Mouse (Mus musculus) cerebellum, postnatal 25 days (tissue): ENCODE data around the gene Hspb1.

ENCODE experiments used
- DNase-seq, 2 experiments: peaks; one replicate each; pipeline ENCODE4 v3.0.0; 2021; ENCODE audit warnings: mixed read lengths in 2 of 2

The Hspb1 gene

GRCm38 (mm10) chr5:135888405-135889215 lies 891 bp downstream of the Hspb1 start:
- no peak for DNase-seq

DNA sequence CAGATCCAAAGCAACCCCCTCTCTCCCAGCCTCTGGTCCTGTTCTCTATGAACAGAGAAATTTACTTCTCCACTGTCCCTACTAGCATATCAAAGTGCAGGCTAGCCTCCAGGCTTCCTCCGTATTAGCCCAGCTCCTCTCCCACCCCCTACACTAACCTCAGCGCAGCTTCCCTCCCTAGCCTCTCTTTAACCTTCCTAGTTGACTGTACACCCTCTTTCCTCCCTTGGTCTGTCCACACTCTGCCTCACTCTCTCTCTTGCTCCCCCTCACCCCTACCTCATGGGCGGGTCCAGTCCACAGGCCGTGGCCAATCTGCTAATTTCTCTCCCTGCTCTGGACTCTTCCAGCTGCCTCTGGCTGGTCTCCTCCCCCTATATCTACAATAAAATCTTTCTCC lies 2.6 kb downstream of the Hspb1 start:
- DNase-seq: no peak

- DNase-seq: no peak
Measured at GRCm38 (mm10) chr5:135890920-135891319, 3.2 kb downstream of the Hspb1 start.

DNA sequence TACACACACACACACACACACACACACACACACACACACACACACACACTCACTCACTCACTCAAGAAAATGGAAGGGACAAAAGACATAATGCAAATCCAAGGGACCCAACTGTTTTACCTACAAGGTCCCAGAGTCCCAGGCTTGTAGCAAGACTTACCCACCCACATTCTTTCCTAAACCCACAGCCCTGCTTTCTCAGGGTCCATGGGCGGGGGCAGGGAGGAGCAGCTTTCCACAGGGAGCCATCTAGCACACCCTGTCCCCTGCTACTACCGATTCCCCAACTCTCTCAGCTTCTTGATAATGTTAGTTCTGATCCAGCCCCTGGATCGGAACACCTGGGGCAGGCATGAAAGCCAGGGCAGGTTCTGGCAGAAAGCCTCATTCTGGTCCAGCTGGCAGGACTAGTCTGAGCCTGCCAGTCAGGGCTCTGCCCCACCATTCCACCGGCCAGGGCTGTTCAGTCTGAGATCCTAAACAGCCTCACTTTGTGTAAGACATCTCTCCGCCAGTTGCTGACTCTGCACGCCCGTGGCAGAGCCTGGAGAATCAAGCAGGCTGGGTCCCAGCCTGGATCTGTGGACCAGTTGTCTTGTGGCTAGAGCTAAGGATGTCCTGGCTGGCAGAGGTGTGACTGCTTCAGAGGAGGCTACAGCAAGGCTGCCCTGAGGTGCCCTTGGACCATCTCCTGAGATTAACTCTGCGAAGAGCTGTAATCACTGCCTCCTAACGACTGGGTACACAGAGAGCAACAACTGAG lies 5.1 kb downstream of the Hspb1 start:
- no peak for DNase-seq

- DNase-seq: no peak
Measured at GRCm38 (mm10) chr5:135894958-135895357, 7.2 kb downstream of the Hspb1 start.

DNA sequence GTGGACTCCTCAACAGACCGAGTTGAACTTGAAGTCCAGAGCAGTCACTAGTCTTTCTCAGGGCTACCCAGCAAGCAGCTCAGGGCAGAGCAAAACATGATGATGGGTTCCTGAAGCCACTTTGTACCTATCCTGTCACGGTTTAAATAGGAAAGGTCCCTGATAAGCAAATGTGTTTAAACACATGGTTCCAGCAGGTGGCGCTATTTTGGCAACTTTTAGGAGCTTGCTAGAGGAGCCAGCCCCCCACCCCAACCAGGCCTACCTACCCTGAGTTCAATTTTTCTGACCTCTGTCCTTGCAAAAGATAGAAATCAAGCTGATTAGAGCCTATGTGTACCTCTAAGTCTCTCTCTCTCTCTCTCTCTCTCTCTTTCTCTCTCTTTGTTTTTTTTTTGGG lies 10.3 kb downstream of the Hspb1 start:
- DNase-seq: peak; percentile 53 to 76

DNA sequence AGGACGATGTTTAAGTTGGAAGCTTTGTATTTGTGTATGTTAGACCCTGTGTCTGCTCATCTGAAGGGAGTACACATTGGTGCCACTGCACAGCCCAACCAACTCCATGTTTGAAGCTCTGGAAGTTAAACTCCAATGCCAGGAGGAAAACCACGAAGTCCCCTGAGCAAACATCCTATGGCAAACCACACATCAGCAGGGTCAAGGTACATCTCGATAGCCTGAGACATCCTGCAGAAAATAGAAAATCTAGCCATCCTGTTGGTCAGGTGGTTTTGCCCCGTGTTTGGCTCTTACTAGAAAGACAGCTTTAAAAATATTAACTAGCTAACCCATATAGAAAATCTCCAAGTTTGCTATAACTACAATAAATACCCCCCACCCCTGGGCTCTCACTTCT lies 11.3 kb downstream of the Hspb1 start:
- DNase-seq: no peak

- DNase-seq: no peak
Measured at GRCm38 (mm10) chr5:135899833-135900232, 12.1 kb downstream of the Hspb1 start.

DNA sequence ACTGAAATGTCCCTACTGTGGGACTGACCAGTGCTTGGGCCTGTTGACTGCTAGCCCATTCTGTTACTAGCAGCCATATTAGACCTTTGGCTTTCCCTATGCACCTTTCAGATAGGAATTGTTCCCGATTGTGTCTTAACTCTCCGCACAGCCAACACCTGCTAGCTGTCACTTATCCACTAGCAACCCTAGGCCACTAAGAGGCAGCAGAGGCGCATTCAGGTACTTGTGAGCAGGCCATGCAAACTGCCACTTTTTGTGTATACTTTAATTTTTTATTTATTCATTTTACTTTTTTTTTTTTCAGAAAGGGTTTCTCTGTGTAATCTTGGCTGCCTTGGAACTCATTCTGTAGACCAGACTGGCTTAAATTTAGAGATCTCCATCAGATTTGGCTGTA lies 13.0 kb downstream of the Hspb1 start:
- DNase-seq: no peak

DNA sequence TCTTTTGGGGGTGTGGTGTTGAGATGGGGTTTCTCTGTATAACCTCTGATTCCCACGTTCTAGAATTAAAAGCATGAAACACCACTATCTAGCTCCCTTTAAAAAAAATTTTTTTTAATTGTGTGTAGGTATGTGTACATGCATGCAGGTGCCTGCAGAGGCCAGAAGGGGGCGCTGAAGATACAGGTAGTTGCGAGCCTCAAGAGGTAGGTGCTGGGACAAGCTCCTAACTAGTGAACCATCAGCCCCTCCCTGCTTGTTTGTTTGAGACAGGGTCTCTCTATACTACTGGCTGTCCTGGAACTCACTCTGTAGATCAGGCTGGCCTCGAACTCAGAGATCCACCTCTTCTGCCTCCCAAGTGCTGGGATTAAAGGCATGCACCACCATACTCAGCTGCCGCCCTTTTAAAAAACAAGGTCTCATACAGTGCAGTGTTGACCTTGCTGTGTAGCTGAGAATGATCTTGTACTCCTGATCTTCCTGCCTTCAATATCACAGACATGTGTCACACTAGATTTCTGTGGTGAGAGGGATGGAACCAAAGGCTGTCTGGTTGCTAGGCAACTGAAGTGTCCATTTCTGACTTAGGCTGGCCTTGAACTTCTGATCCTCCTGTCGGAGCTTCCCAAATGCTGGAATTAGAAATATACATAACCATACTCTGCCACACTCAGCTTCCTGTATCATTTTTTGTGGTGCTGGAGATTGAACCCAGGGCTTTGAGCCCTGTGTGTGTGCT lies 13.8 kb downstream of the Hspb1 start:
- DNase-seq: peak in 1 of 2 experiments; percentile 52

GRCm38 (mm10) chr5:135903058-135903457 lies 15.3 kb downstream of the Hspb1 start:
- DNase-seq: no peak

GRCm38 (mm10) chr5:135903551-135904151 lies 15.9 kb downstream of the Hspb1 start:
- peak; percentile 98 to 99 for DNase-seq

DNA sequence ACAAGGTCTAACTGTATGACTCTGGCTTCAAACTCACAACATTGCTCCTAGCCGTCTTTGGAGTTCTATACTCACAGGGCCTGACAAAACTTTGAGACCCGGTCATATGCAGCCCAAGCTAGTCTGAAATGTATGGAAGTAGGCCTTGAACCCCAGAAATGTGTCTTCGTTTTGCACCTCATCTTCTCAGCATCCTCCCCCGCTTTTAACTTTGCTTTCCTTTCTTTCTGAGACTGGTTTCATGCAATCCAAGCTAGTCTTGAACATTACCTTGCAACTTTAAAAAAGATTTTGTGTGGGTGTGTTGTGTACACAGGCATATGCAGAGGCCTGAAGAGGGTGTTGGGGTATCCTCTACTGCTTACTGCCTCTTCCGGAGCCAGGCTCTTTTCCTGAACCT lies 16.5 kb downstream of the Hspb1 start:
- DNase-seq: no peak

GRCm38 (mm10) chr5:135905320-135906225 lies 17.9 kb downstream of the Hspb1 start:
- no peak for DNase-seq

DNA sequence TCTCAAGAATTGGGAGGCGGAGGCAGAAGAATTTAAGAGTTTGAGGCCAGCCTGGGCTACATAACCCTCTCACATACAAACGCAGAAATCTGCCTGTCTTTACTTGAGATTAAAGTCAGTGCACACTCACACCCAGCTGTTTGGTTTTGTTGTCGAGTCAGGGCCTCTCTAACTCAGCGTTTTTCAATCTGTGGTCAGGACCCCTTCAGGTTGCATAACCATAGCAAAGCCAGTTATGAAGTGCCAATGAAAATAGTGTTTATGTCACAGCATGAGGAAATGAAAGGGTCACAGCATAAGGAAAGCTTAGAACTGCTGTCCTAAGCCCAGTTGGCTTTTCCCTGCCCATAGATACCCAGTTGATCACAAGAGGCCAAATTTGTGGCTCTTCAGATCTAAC lies 19.1 kb downstream of the Hspb1 start:
- DNase-seq: no peak

DNA sequence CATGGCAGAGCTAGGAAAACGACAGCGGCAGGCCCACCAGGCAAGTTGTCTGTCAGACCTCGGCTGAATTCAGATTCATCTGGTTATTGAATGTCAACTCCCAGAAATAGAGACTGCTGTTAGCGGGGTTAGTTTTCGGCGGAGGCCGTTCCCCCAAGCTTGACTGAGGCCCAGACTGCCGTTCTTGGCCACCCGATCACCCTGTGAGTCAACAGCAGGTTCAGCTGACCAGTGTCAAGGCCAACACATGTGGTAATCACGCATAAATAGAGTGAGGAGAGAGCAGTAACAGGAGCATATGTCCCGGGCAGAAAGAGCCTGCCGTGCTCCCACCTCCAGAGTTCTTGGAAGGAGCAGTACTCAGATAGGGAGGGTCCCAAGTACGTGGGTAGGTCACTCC lies 19.5 kb downstream of the Hspb1 start:
- DNase-seq: no peak

DNA sequence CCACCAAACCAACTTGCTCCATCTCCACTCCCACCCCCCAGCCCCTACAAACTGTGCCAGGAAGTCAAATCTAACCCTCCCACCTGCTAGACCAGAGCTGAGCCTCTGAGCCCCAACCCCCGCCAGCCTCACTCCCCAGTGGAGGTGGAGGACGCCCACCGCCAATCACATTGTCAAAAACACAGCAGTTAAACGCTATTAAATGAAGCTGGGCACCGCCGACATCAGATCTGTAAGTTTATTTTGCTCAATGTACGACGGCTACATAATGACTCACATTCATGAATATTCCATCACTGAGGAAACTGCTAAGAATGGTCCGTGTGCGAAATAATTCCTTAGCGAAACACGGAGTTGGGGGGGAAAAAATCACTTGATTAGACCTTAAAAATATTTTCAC lies 20.5 kb downstream of the Hspb1 start:
- DNase-seq: no peak

- no peak for DNase-seq
Measured at GRCm38 (mm10) chr5:135908989-135909388, 21.3 kb downstream of the Hspb1 start.

DNA sequence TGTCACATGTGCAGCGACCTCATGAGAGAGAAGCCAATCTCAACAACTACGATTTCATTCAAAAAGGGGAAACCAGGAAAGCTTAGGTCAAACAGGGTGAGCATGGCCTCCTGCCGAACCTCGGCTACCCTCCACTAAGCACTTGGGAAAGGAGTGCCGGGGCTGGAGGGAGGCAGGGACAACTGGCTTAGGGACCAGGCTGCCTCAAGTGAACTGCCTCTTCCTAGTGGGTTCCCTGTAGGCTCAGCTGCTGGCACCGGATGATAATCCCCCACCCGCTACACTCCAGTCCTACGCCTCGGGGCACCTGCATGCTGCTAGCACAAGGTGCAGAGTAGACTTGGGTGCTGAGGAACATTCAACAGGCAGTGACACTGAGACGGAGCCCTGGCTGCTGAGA lies 21.9 kb downstream of the Hspb1 start:
- DNase-seq: no peak

- no peak for DNase-seq
Measured at GRCm38 (mm10) chr5:135910813-135911212, 23.1 kb downstream of the Hspb1 start.

GRCm38 (mm10) chr5:135911633-135912220 lies 24.0 kb downstream of the Hspb1 start:
- DNase-seq: no peak

GRCm38 (mm10) chr5:135913201-135913600 lies 25.5 kb downstream of the Hspb1 start:
- DNase-seq: no peak
